Mouse (Mus musculus): ENCODE measurements at regions not wholly inside any gene's neighbourhood (a gene's known extent, or its start where the extent isn't known, plus 50 kb on each side); places are given as distances from the start of the nearest gene placed in this dataset.

- no peak for TF ChIP-seq POLR2A (IDR thresholded peaks at IDR 0.05; ENCODE audit: extremely low read depth, insufficient read depth, low read length)
- no peak for TF ChIP-seq CTCF (IDR thresholded peaks at IDR 0.05; ENCODE audit: low read depth, low read length)
Observed at GRCm38 (mm10) chr3:126308303-126308702, 55.2 kb upstream of the Arsj start.
